25 mouse cellular contexts compared by ENCODE assay signal in the genomic region with DNA sequence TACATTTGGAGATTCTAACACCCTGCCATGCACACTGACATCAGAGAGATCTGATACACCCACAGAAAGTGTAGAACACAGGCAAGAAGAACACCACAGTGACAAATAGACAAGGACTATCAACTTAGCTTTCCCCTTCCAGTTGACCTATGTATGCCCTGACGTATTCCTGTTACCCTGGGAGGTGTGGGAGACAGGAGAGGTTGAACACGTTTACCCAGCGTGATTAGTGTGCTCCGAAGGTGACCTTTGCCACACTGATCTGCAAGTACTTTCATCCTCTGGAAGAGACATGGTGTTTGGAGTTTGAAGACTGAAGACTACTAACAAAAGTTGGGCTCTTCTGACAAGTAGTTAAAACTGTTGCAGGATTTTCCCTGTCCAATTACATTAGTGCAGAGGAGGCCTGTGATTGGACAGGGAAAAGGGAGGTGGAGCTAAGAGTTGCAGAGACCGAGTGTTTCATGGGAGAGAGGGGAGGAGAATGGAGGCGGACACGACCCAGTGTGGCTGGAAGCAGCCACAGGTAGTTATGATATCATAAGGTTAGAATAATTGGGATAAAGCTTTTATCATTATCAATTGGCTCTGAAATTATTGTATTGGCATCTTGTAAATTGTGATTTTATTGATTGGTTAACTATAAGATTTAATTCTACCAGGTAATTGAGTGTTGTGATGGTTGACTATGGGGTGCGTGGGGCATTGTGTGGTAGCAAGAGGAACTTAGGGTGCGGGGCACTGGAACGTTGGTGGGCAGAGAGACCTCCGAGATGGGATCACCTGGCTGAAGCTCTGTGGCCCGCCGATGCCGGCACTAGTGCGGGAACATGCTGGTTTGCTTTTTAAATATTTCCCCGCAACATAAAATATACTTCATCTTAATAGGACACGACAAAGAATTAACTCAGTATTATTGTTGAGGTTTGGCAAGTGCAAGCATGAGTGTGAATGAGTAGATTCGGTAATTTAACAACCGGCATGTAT. TPM values are rescaled to one million over a fixed set of nuclear protein-coding genes. Genes with fewer than 3 reads are reported as not detected.
"Had no signal": no experiment of that assay in that cellular context is flagged by ENCODE, and none has a peak within 500 bp of the region (broad histone marks: within the 10 kb centered on the region; RNA-seq: fewer than 3 reads in every experiment).

No protein-coding gene starts in this region.

- H3K36me3 ChIP-seq: kidney, embryonic 15.5 days; limb, embryonic 12.5 days; liver, embryonic 13.5 days; midbrain, embryonic 10.5 days; neural tube, embryonic 15.5 days; stomach, embryonic 15.5 days had no signal

- H3K27ac ChIP-seq: kidney, embryonic 15.5 days; limb, embryonic 12.5 days; liver, embryonic 13.5 days; midbrain, embryonic 10.5 days; neural tube, embryonic 15.5 days; stomach, embryonic 15.5 days had no signal

- H3K4me2 ChIP-seq: kidney, embryonic 15.5 days; limb, embryonic 12.5 days; liver, embryonic 13.5 days; lung, embryonic 14.5 days; neural tube, embryonic 15.5 days; stomach, embryonic 15.5 days had no signal

- H3K9me3 ChIP-seq: kidney, embryonic 15.5 days; limb, embryonic 12.5 days; liver, embryonic 13.5 days; midbrain, embryonic 10.5 days; neural tube, embryonic 15.5 days; stomach, embryonic 15.5 days had no signal

- H3K9ac ChIP-seq: kidney, embryonic 15.5 days; limb, embryonic 12.5 days; liver, embryonic 13.5 days; lung, embryonic 14.5 days; neural tube, embryonic 15.5 days; stomach, embryonic 15.5 days had no signal

- H3K4me1 ChIP-seq: kidney, embryonic 15.5 days; liver, embryonic 13.5 days; midbrain, embryonic 10.5 days; neural tube, embryonic 15.5 days; stomach, embryonic 15.5 days had no signal

- DNase-seq: kidney, adult 2 months; kidney, postnatal 14 days; liver, embryonic 13.5 days; lung, embryonic 14.5 days; lung, postnatal 10 days; lung, postnatal 4 days; midbrain, embryonic 14.5 days; right cerebral cortex, adult 18-20 months; thymus, adult 2 months; thymus, postnatal 25 days had no signal

- H3K4me3 ChIP-seq: kidney, embryonic 15.5 days; limb, embryonic 12.5 days; liver, embryonic 13.5 days; midbrain, embryonic 10.5 days; myocyte; neural tube, embryonic 15.5 days; stomach, embryonic 15.5 days had no signal

- H3K27me3 ChIP-seq: kidney, embryonic 15.5 days; limb, embryonic 12.5 days; liver, embryonic 13.5 days; neural tube, embryonic 15.5 days; stomach, embryonic 15.5 days had no signal

RNA-seq across cellular contexts. Expression of a gene that starts 21.2 kb away (rescaled TPM):
- total RNA-seq: layer of hippocampus, adult 8-10 months; layer of hippocampus, postnatal 14 days; left cerebral cortex, adult 18-20 months; left cerebral cortex, postnatal 14 days; megakaryocyte, adult 5-6 weeks had no signal
- polyA plus RNA-seq: intestine, embryonic 14.5 days; kidney, adult 2 months; kidney, embryonic 15.5 days; large intestine, adult 2 months; limb, embryonic 12.5 days; liver, embryonic 13.5 days; lung, embryonic 14.5 days; midbrain, embryonic 10.5 days; midbrain, embryonic 14.5 days; myocyte; neural tube, embryonic 11.5 days; spleen, adult 2 months; stomach, embryonic 15.5 days; thymus, adult 2 months had no signal
